ENCODE assay signal across 15 mouse cellular contexts in genomic region chr5:112526435-112526834, GRCm38 (mm10). TPM values are rescaled to one million over a fixed set of nuclear protein-coding genes. Genes with fewer than 3 reads are reported as not detected.
DNase-seq lines count a peak whose midpoint lies in the region; ATAC-seq lines count a peak whose summit lies in the region.
"Had no signal": no experiment of that assay in that cellular context is flagged by ENCODE, and none has a peak within 500 bp of the region (broad histone marks: within the 10 kb centered on the region; RNA-seq: fewer than 3 reads in every experiment).

No protein-coding gene starts in this region.

- no peak overlapping the region for H3K27ac ChIP-seq in kidney, embryonic 16.5 days (ENCODE audit: low read length)
- H3K27ac ChIP-seq: embryonic facial prominence, embryonic 13.5 days; limb, embryonic 13.5 days had no signal

- H3K4me2 ChIP-seq in kidney, embryonic 16.5 days (replicated peaks; ENCODE audit: low read depth, low read length) = no peak overlapping the region
- H3K4me2 ChIP-seq: embryonic facial prominence, embryonic 13.5 days; limb, embryonic 13.5 days had no signal

- no peak overlapping the region for H3K4me3 ChIP-seq in kidney, embryonic 16.5 days (ENCODE audit: low read length)
- H3K4me3 ChIP-seq: embryonic facial prominence, embryonic 13.5 days; limb, embryonic 13.5 days; myocyte had no signal

- no peak overlapping the region for H3K9ac ChIP-seq in kidney, embryonic 16.5 days (replicated peaks; ENCODE audit: low read length)
- H3K9ac ChIP-seq: embryonic facial prominence, embryonic 13.5 days; limb, embryonic 13.5 days; liver, postnatal 0 days had no signal

- no peaks in the 10 kb centered on the region for H3K9me3 ChIP-seq in kidney, embryonic 16.5 days (ENCODE audit: low read length)
- H3K9me3 ChIP-seq: embryonic facial prominence, embryonic 13.5 days; limb, embryonic 13.5 days had no signal

- no peaks in the 10 kb centered on the region for H3K36me3 ChIP-seq in kidney, embryonic 16.5 days (ENCODE audit: insufficient read depth, low read length)
- H3K36me3 ChIP-seq: embryonic facial prominence, embryonic 13.5 days; limb, embryonic 13.5 days had no signal

- H3K4me1 ChIP-seq in kidney, embryonic 16.5 days (ENCODE audit: insufficient read depth, low read length) = peaks cover 14% of the 10 kb centered on the region; the same call in 1 of the 2 replicates

- no peaks in the 10 kb centered on the region for H3K27me3 ChIP-seq in kidney, embryonic 16.5 days (ENCODE audit: insufficient read depth, low read length)

- 70% methylated on average over 7 of the region's 7 CpGs for WGBS in kidney, embryonic 16.5 days

- no peak for ATAC-seq in cerebellum, adult (ENCODE audit: insufficient number of reproducible peaks, low FRiP score, low TSS enrichment)
- ATAC-seq in kidney, embryonic 16.5 days (ENCODE audit: low FRiP score, low TSS enrichment) = 0 out of 2 replicates have a peak, but pooled peaks have one; percentile 32
- ATAC-seq: liver, postnatal 0 days; Patski had no signal

- DNase-seq in cerebellum, adult 9-11 months = peak; percentile 48
- no peak for DNase-seq in kidney, postnatal 36 days
- peak; percentile 52 for DNase-seq in retina, postnatal 1 day
- no peak for DNase-seq in retina, embryonic 14.5 days (ENCODE audit: low spot score)
- DNase-seq in spleen, adult 18-20 months = no peak
- DNase-seq in kidney, adult 9 months = no peak
- DNase-seq: gastrocnemius, postnatal 25 days; kidney, postnatal 14 days; liver, postnatal 0 days had no signal

RNA-seq across cellular contexts. Expression of gene Sez6l, which starts 50.5 kb away (rescaled TPM):
- polyA plus RNA-seq in kidney, embryonic 16.5 days (2015; fragmentation: Nextera tagmentation; extraction: Ambion mirVana) = 0.76 and 0.89 TPM in 2 replicates
- polyA plus RNA-seq: liver, postnatal 0 days; myocyte had no signal

Comparison
In these comparisons a context has a peak if more than half of its experiments do, and no peak if none do; other contexts are left out.
1. DNase-seq: peak in cerebellum, adult 9-11 months (single experiment) and retina, postnatal 1 day (single experiment); none in kidney, postnatal 36 days (0 of 2), retina, embryonic 14.5 days (single experiment), spleen, adult 18-20 months (0 of 2) and kidney, adult 9 months (single experiment).